Mouse (Mus musculus) CH12.LX (cell line): Measurements from ENCODE around the gene Klhl18. TPM values are rescaled to one million over a fixed set of nuclear protein-coding genes. Genes with fewer than 3 reads are reported as not detected.
A peak's percentile ranks its signal among the peaks of the same experiment; 100 is the strongest.

ENCODE experiments used
- DNase-seq: peaks from one replicate; pipeline ENCODE4 v3.0.0-alpha.2; 2013; ENCODE audit errors: extremely low read depth
- H3K27ac ChIP-seq: 2 replicates; pipeline ENCODE4 v1.5.1; 2012; ENCODE audit warnings: low read depth, mild to moderate bottlenecking, control low read depth, moderate library complexity; ENCODE audit not compliant: insufficient read depth
- H3K27me3 ChIP-seq: replicated peaks from 2 replicates; pipeline ENCODE3; 2012; ENCODE audit warnings: inconsistent platforms
- H3K36me3 ChIP-seq, 2 experiments: replicated peaks in 1 of 2; 2 replicates each; pipeline versions ENCODE3 to v1.6.1; 2012; ENCODE audit warnings: inconsistent platforms in 1 of 2, low read length in 1 of 2, mild to moderate bottlenecking in 1 of 2, mixed read lengths in 1 of 2, moderate library complexity in 1 of 2; ENCODE audit not compliant: control insufficient read depth in 1 of 2, insufficient read depth in 1 of 2
- H3K4me1 ChIP-seq, 2 experiments: 2 replicates each; pipeline ENCODE4 v1.6.1; 2012; ENCODE audit warnings: inconsistent platforms in 1 of 2, moderate library complexity in 1 of 2; ENCODE audit not compliant: insufficient read depth in 2 of 2, control insufficient read depth in 1 of 2
- H3K4me2 ChIP-seq: 2 replicates; pipeline ENCODE4 v1.6.1; 2012; ENCODE audit warnings: low read depth, mild to moderate bottlenecking, control low read depth; ENCODE audit not compliant: poor library complexity, insufficient read depth, severe bottlenecking
- H3K4me3 ChIP-seq, 3 experiments: fragments of 150-350 bp in 1 of 3; sonication (generic) in 1 of 3; replicated peaks in 1 of 3; 2 replicates each; pipeline versions ENCODE3 to v1.5.1; 2011 to 2012; ENCODE audit warnings: low read depth in 2 of 3, low read length in 2 of 3, mild to moderate bottlenecking in 2 of 3, moderate library complexity in 2 of 3, control low read depth in 1 of 3, improper control_type of control experiment in 1 of 3, inconsistent platforms in 1 of 3, mixed read lengths in 1 of 3; ENCODE audit not compliant: poor library complexity in 1 of 3
- H3K79me2 ChIP-seq: replicated peaks from 2 replicates; pipeline ENCODE4 v1.6.1; 2012; ENCODE audit warnings: mild to moderate bottlenecking, moderate library complexity; ENCODE audit not compliant: control insufficient read depth, poor library complexity, insufficient read depth, severe bottlenecking; ENCODE audit errors: extremely low read depth
- H3K9ac ChIP-seq: 2 replicates; pipeline ENCODE4 v1.6.1; 2012; ENCODE audit warnings: low read depth, mild to moderate bottlenecking, control low read depth, moderate library complexity; ENCODE audit not compliant: insufficient read depth
- H3K9me3 ChIP-seq: replicated peaks from 2 replicates; pipeline ENCODE3; 2012; ENCODE audit warnings: low read length, inconsistent platforms, mixed read lengths
- CTCF ChIP-seq, 2 experiments: IDR thresholded peaks in 1 of 2; conservative IDR thresholded peaks in 1 of 2; 2 replicates each; pipeline ENCODE4 v1.5.1; 2011 to 2012; ENCODE audit warnings: low read depth in 2 of 2, low read length in 2 of 2, improper control_type of control experiment in 1 of 2, inconsistent platforms in 1 of 2, mild to moderate bottlenecking in 1 of 2, moderate library complexity in 1 of 2
- E2F4 ChIP-seq: IDR thresholded peaks from 2 replicates; pipeline ENCODE4 v1.6.1; 2011; ENCODE audit warnings: low read depth, low read length, improper control_type of control experiment; ENCODE audit not compliant: insufficient replicate concordance
- ELF1 ChIP-seq: IDR thresholded peaks from 2 replicates; pipeline ENCODE4 v1.6.1; 2014; ENCODE audit warnings: low read depth, mild to moderate bottlenecking, inconsistent platforms, low read length, improper control_type of control experiment
- EP300 ChIP-seq: IDR thresholded peaks from 2 replicates; pipeline ENCODE4 v1.6.1; 2011; ENCODE audit warnings: low read length, improper control_type of control experiment
- ETS1 ChIP-seq: conservative IDR thresholded peaks from 2 replicates; pipeline ENCODE4 v1.6.1; 2012; ENCODE audit warnings: low read depth, mild to moderate bottlenecking, inconsistent platforms, low read length, improper control_type of control experiment, moderate library complexity
- HCFC1 ChIP-seq: IDR thresholded peaks from 2 replicates; pipeline ENCODE4 v1.6.1; 2012; ENCODE audit warnings: low read depth, mild to moderate bottlenecking, inconsistent platforms, low read length, improper control_type of control experiment
- IRF4 ChIP-seq: IDR thresholded peaks from 2 replicates; pipeline ENCODE4 v1.6.1; 2014; ENCODE audit warnings: low read depth, mild to moderate bottlenecking, inconsistent platforms, low read length, improper control_type of control experiment
- JUN ChIP-seq: IDR thresholded peaks from 2 replicates; pipeline ENCODE4 v1.6.1; 2011; ENCODE audit warnings: low read depth, mild to moderate bottlenecking, low read length, improper control_type of control experiment, moderate library complexity; ENCODE audit not compliant: insufficient read depth
- JUND ChIP-seq: conservative IDR thresholded peaks from 2 replicates; pipeline ENCODE4 v1.6.1; 2011; ENCODE audit warnings: low read depth, low read length, improper control_type of control experiment
- KAT2A ChIP-seq: IDR thresholded peaks from 2 replicates; pipeline ENCODE4 v1.6.1; 2012; ENCODE audit warnings: low read length, improper control_type of control experiment, inconsistent platforms; ENCODE audit not compliant: insufficient replicate concordance
- MAZ ChIP-seq: IDR thresholded peaks from 2 replicates; pipeline ENCODE4 v1.6.1; 2012; ENCODE audit warnings: low read depth, mild to moderate bottlenecking, inconsistent platforms, low read length, improper control_type of control experiment, moderate library complexity
- MXI1 ChIP-seq: IDR thresholded peaks from 2 replicates; pipeline ENCODE4 v1.6.1; 2011; ENCODE audit warnings: mild to moderate bottlenecking, low read depth, low read length, improper control_type of control experiment
- NELFE ChIP-seq: IDR thresholded peaks from 2 replicates; pipeline ENCODE4 v1.6.1; 2011; ENCODE audit warnings: low read depth, low read length, improper control_type of control experiment
- NRF1 ChIP-seq: IDR thresholded peaks from 2 replicates; pipeline ENCODE4 v1.6.1; 2014; ENCODE audit warnings: low read depth, mild to moderate bottlenecking, inconsistent platforms, low read length, improper control_type of control experiment, moderate library complexity
- POLR2A ChIP-seq: IDR thresholded peaks from 2 replicates; pipeline ENCODE4 v1.6.1; 2011; ENCODE audit warnings: low read depth, mild to moderate bottlenecking, improper control_type of control experiment, low read length
- POLR2AphosphoS2 ChIP-seq: IDR thresholded peaks from 2 replicates; pipeline ENCODE4 v1.6.1; 2011; ENCODE audit warnings: low read depth, low read length, improper control_type of control experiment
- RAD21 ChIP-seq: IDR thresholded peaks from 2 replicates; pipeline ENCODE4 v1.6.1; 2011; ENCODE audit warnings: low read depth, mild to moderate bottlenecking, low read length, improper control_type of control experiment, moderate library complexity
- RCOR1 ChIP-seq: conservative IDR thresholded peaks from 2 replicates; pipeline ENCODE4 v1.6.1; 2012; ENCODE audit warnings: low read depth, mild to moderate bottlenecking, inconsistent platforms, low read length, improper control_type of control experiment
- SMC3 ChIP-seq: IDR thresholded peaks from 2 replicates; pipeline ENCODE4 v1.6.1; 2011; ENCODE audit warnings: low read depth, low read length, improper control_type of control experiment
- TCF12 ChIP-seq: IDR thresholded peaks from 2 replicates; pipeline ENCODE4 v1.6.1; 2014; ENCODE audit warnings: low read depth, mild to moderate bottlenecking, inconsistent platforms, low read length, improper control_type of control experiment
- UBTF ChIP-seq: IDR thresholded peaks from 2 replicates; pipeline ENCODE4 v1.6.1; 2012; ENCODE audit warnings: low read depth, mild to moderate bottlenecking, inconsistent platforms, low read length, improper control_type of control experiment, moderate library complexity
- USF1 ChIP-seq: IDR thresholded peaks from 2 replicates; pipeline ENCODE4 v1.6.1; 2014; ENCODE audit warnings: low read depth, mild to moderate bottlenecking, inconsistent platforms, low read length, improper control_type of control experiment
- ZC3H11A ChIP-seq: IDR thresholded peaks from 2 replicates; pipeline ENCODE4 v1.6.1; 2012; ENCODE audit warnings: low read depth, mild to moderate bottlenecking, inconsistent platforms, low read length, improper control_type of control experiment
- ZNF384 ChIP-seq: IDR thresholded peaks from 2 replicates; pipeline ENCODE4 v1.6.1; 2012; ENCODE audit warnings: low read depth, low read length, improper control_type of control experiment, inconsistent platforms
- dilution Hi-C: fragments of 300-500 bp; cut with MboI; formaldehyde crosslinking; loops from 2 replicates; pipeline ENCODE4 v1.14.3; 2020; ENCODE audit warnings: low sequenced_read_pairs; ENCODE audit not compliant: extremely low pct_unique_long_range_greater_than_20kb, extremely low pct_ligation_motif_present
- in situ Hi-C: fragments of 300-500 bp; cut with MboI; formaldehyde crosslinking; loops from 3 replicates; pipeline ENCODE4 v1.14.3; 2019; ENCODE audit warnings: low sequenced_read_pairs, low pct_ligation_motif_present, low pct_unique_long_range_greater_than_20kb, mixed read lengths
- polyA plus RNA-seq: library from polyadenylated mRNA; unstranded; fragments of >175 nt; gene quantifications from 2 replicates; pipeline ENCODE4 v1.2.1, GENCODE M21; 2012; ENCODE audit warnings: low read depth; ENCODE audit not compliant: insufficient read length
- total RNA-seq, 2 experiments: library from RNA; depleted of rRNA; stranded (reverse); fragments of 300-350 nt in 1 of 2; fragments of >200 nt in 1 of 2; gene quantifications; 2 replicates each; pipeline ENCODE4 v1.2.3; 2012 to 2014

Gene Klhl18
- total and polyA plus RNA-seq, 3 experiments: 3.0 to 10.1 (median 4.8) TPM

- TF ChIP-seq MXI1 (no peak; the same call in 1 of the 2 replicates), USF1 (no peak), NRF1 (peak; percentile 38; the same call in 1 of the 2 replicates), UBTF (no peak)
These were observed 43.4 kb downstream of the Klhl18 start (continued) for GRCm38 (mm10) chr9:110433045-110433444.

GRCm38 (mm10) chr9:110431241-110431640, 45.3 kb downstream of the Klhl18 start:
- DNase-seq: no peak

GRCm38 (mm10) chr9:110419511-110420112, 56.9 kb downstream of the Klhl18 start, which contains the start of gene Ngp:
TSS of gene Ngp (plus strand) at chr9:110419747.
- Histone ChIP-seq H3K27me3 (no peaks in the 10 kb centered on the region), H3K36me3 (no peaks in the 10 kb centered on the region), H3K9me3 (no peaks in the 10 kb centered on the region), H3K4me2 (no peak within 1 kb of the TSS), H3K79me2 (no peaks in the 10 kb centered on the region), H3K4me3 (no peak within 1 kb of the TSS), H3K4me1 (peaks cover 0 to 12% of the 10 kb centered on the region in 2 experiments; a peak in 2 of 4 replicates), H3K27ac (no peak within 1 kb of the TSS), H3K9ac (no peak within 1 kb of the TSS)
- TF ChIP-seq KAT2A: no peak
- no peak for TF ChIP-seq NELFE
- dilution Hi-C loops (no loop called here), in situ Hi-C loops (no loop called here)
- DNase-seq: no peak

More at GRCm38 (mm10) chr9:110431241-110431640, 45.3 kb downstream of the Klhl18 start:
- dilution Hi-C loops (no loop called here), in situ Hi-C loops (no loop called here)
- no peaks in the 10 kb centered on the region for H3K9me3 ChIP-seq
- no peaks in the 10 kb centered on the region for H3K79me2 ChIP-seq
- no peaks in the 10 kb centered on the region for H3K27me3 ChIP-seq
- no peak for TF ChIP-seq CTCF (conservative IDR thresholded peaks at IDR 0.05 in 1 of 2, IDR thresholded peaks at IDR 0.05 in 1 of 2; ENCODE audit: low read depth in 2 of 2, low read length in 2 of 2)
- TF ChIP-seq MAZ: no peak
- no peak for TF ChIP-seq ELF1
- TF ChIP-seq E2F4: no peak
- TF ChIP-seq POLR2AphosphoS2: no peak
- TF ChIP-seq SMC3: no peak
- TF ChIP-seq ZC3H11A: no peak
- no peak for TF ChIP-seq ZNF384
- no peak for TF ChIP-seq RAD21
- TF ChIP-seq ETS1: no peak
- no peak for TF ChIP-seq UBTF
- no peak for TF ChIP-seq HCFC1
- TF ChIP-seq NRF1: no peak
- TF ChIP-seq RCOR1: no peak
- no peak for TF ChIP-seq EP300
- no peak for TF ChIP-seq POLR2A
- TF ChIP-seq JUN: no peak
- TF ChIP-seq IRF4: no peak
- no peak for TF ChIP-seq TCF12
- TF ChIP-seq JUND: no peak
- H3K4me1 ChIP-seq: peaks cover 26 to 49% of the 10 kb centered on the region in 2 experiments
- H3K4me2 ChIP-seq: no peak overlapping the region
- H3K27ac ChIP-seq: no peak overlapping the region
- H3K9ac ChIP-seq: no peak overlapping the region
- H3K36me3 ChIP-seq: peaks cover 25 to 75% of the 10 kb centered on the region in 2 experiments
- H3K4me3 ChIP-seq: no peak overlapping the region
